Mouse (Mus musculus) liver, embryonic 14.5 days (tissue): ENCODE measurements around the gene Muc20.

Experiments
- CTCF ChIP-seq: IDR thresholded peaks from 2 replicates; pipeline ENCODE4 v1.5.1; 2016; ENCODE audit warnings: antibody characterized with exemption, low read depth, control low read depth
- EP300 ChIP-seq: IDR thresholded peaks from 2 replicates; pipeline ENCODE4 v1.6.1; 2016; ENCODE audit warnings: antibody characterized with exemption, low read depth

DNA sequence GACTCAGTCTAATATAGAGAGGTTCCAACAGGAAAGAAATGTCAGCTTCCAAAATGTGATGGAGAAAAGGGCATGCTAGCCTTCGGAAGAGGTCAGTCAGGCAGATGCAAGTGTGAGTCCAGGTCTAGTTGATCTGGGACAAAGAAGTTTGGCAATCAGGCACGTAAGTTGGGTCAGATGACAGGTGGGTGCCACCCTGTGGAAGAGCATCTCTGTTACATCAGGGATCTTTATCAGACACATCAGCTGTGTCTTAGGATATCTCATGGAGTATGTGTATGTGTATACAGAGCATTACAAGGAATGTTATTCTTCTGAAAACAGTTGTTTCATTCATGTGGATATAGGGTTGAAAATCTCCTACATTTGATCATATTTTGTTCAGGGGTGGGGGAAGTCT is 32.7 kb downstream of the Muc20 start:
- no peak for TF ChIP-seq CTCF
- TF ChIP-seq EP300: no peak
